Mouse (Mus musculus): ENCODE measurements around the gene Rasal2.

Rasal2 gene

GRCm38 (mm10) chr1:157323091-157323490, 89.3 kb downstream of the Rasal2 start:
- DNase-seq = no peak

- DNase-seq = no peak
Measured at GRCm38 (mm10) chr1:157318896-157319295, 93.5 kb downstream of the Rasal2 start.

DNA sequence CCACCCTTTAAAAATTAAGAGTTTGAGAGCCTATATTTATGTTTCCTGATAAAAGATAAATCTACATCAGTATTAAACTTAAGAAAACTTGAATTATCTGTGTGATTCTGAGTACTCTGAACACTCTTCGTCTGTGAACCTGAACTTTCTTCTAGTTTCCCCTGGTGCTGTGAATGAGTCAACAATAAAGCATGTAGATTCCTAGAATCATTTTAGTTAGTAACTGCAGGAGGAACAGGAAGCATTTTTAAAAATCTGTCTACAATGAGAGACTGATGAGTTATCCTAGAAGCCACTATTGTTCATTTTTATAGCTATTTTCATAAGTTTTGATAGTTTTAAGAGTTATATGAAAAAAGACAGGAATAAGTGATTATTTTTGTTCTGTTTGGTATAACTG, 111.1 kb downstream of the Rasal2 start:
- no peak for DNase-seq

DNA sequence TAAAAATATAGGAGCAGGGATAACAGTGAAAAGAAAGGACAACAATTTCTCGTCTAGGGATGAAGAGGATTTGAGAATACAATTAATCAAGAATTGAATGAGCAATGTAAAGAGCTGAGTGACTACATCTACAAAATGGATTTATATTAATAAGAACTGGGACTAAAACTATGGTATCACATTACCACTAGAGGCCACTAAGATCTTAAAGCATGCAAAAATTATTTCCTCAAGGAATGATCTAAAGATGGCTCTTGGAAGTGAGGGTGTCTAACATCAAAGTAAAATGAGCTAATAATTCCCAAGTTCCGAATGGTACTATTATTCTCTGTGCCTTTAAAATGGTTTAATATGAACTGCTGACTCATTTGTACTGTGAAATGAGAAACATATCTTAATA, 112.8 kb downstream of the Rasal2 start:
- DNase-seq = no peak

GRCm38 (mm10) chr1:157298990-157299389, 113.4 kb downstream of the Rasal2 start:
- DNase-seq = no peak

- DNase-seq = no peak
Measured at GRCm38 (mm10) chr1:157297137-157297536, 115.3 kb downstream of the Rasal2 start.

- DNase-seq = no peak
Measured at GRCm38 (mm10) chr1:157295868-157296267, 116.5 kb downstream of the Rasal2 start.

DNA sequence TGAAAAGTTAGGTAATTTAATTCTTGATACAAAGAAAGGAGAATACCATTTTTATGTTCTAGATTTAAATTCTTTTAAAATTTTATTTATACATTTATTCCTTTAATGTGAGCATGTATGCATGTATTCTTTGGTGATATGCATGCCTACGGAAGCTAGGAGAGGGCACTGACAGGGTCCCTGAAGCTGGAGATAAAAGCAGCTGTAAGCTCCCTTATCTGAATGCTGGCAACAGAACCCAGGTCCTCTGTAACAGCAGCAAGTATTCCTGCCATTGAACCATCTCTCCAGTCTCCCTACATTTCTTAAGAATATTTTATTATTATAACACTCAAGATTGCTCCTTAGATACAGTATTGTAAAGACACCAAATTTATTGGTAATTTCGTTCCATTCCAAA, 122.2 kb downstream of the Rasal2 start:
- no peak for DNase-seq

DNA sequence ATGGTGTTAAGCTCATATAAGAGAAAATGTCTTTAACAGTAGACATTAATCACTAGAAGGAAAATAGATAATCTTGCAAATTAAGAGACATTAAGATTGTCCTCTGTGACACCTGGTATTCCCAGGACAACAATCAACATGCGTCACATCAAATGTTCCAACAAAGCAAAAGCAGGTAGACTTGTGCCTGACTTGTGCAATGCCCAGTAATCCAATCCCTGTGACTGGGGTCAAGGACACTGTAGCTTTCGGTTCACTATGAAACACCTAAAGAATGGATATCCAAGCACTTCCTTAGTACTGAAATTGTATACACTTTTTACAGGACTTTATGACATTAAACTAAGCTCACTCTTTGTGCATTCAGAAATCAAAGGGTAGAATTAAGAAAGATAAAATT, 123.1 kb downstream of the Rasal2 start:
- no peak for DNase-seq

- no peak for DNase-seq
Measured at GRCm38 (mm10) chr1:157286561-157286960, 125.8 kb downstream of the Rasal2 start.

GRCm38 (mm10) chr1:157285366-157285765, 127.0 kb downstream of the Rasal2 start:
- no peak for DNase-seq

- no peak for DNase-seq
Measured at GRCm38 (mm10) chr1:157280781-157281180, 131.6 kb downstream of the Rasal2 start.

DNA sequence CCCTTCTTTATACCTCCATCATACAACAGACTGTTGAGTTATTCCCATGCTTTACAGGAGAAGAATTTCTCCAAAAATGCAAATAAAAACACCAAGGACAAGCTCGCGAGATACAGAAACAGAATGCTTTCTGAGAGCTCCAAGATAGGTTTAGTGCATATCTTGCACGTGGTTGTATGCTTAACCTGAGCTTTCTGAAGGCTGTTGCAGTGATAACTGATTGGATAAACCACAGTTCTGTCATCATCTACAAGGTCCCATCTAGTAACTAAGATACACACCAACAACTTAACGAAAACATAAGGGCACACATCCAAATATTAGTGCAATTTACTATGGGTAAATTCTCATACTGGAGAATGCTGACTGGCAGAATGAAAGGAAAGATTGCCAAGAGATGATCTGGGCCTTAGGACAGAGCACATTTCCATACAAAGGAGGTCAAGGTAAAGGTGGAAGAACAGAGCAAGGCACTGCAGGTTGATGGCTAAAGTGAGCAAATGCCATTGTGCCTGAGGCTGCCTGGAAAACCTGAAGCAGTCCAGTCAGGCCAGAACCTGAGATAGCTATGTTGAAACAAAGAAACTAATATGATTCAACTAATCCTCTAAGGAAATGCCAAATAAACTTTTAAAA, 136.6 kb downstream of the Rasal2 start:
- no peak for DNase-seq

GRCm38 (mm10) chr1:157267894-157268293, 144.5 kb downstream of the Rasal2 start:
- DNase-seq = no peak

GRCm38 (mm10) chr1:157256562-157256961, 155.8 kb downstream of the Rasal2 start:
- DNase-seq = no peak

- DNase-seq = no peak
Measured at GRCm38 (mm10) chr1:157255776-157256175, 156.6 kb downstream of the Rasal2 start.

GRCm38 (mm10) chr1:157253600-157254490, 158.6 kb downstream of the Rasal2 start:
- no peak for DNase-seq

- no peak for DNase-seq
Measured at GRCm38 (mm10) chr1:157248112-157248511, 164.3 kb downstream of the Rasal2 start.

- DNase-seq = no peak
Measured at GRCm38 (mm10) chr1:157247341-157247740, 165.1 kb downstream of the Rasal2 start.

- DNase-seq = no peak
Measured at GRCm38 (mm10) chr1:157246779-157247178, 165.6 kb downstream of the Rasal2 start.

DNA sequence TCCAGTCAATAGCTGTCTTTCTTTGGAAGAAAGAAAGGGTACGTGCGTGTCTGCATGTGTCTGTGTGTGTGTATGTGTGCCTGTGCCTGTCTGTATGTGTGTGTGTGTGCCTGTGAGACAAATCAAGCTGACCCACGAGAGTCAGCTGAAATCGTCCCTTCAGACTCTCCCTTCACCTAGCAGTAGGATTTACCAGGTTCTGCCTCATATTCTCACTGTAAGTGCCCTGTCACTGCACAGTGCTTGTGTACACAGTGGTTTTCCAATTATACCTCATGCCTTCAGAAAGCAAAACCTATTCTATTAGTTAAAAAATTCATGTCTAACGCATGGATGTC, 168.0 kb downstream of the Rasal2 start:
- no peak for DNase-seq

GRCm38 (mm10) chr1:157243576-157244452, 168.6 kb downstream of the Rasal2 start:
- DNase-seq = no peak

DNA sequence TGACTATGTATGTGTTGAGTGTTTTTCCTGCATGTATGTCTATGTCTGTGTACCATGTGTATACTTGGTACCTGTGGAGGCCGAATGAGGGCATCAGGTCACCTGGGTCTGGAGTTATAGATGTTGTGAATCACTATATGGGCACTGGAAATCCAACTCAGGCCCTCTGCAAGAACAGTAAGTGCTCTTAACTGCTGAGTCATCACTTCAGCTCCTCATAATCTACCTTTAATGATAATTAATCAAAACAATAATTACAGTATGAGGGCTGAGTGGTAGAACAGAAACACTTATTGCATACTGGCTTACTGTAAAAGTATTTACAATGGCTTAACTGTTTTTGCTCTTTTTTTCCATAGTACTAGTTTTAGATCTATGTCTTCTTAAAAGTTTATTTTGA, 172.7 kb downstream of the Rasal2 start:
- no peak for DNase-seq
